Mouse (Mus musculus) intestine, embryonic 16.5 days (tissue): ENCODE data around the gene Pde4d. TPM values are rescaled to one million over a fixed set of nuclear protein-coding genes. Genes with fewer than 3 reads are reported as not detected.
A peak's percentile ranks its signal among the peaks of the same experiment; 100 is the strongest.

Experiments used
- ATAC-seq: fragments of 200-750 bp; cut with Nextera tagmentation; 2 replicates; pipeline ENCODE4 v1.8.0; 2017; ENCODE audit warnings: moderate TSS enrichment, moderate library complexity
- H3K27ac ChIP-seq: fragments of 300-500 bp; sonication (generic); 2 replicates; pipeline ENCODE4 v1.5.1; 2014; ENCODE audit warnings: mild to moderate bottlenecking, low read length
- H3K27me3 ChIP-seq: fragments of 300-500 bp; sonication (generic); replicated peaks from 2 replicates; pipeline ENCODE4 v1.6.1; 2014; ENCODE audit warnings: low read length, control low read depth, mixed read lengths; ENCODE audit not compliant: control insufficient read depth, insufficient read depth
- H3K36me3 ChIP-seq: fragments of 300-500 bp; sonication (generic); 2 replicates; pipeline ENCODE4 v1.6.1; 2014; ENCODE audit warnings: low read length, control low read depth; ENCODE audit not compliant: control insufficient read depth, insufficient read depth
- H3K4me1 ChIP-seq: fragments of 300-500 bp; sonication (generic); 2 replicates; pipeline ENCODE4 v1.6.1; 2014; ENCODE audit warnings: low read length, control low read depth, mixed read lengths; ENCODE audit not compliant: control insufficient read depth, insufficient read depth
- H3K4me2 ChIP-seq: fragments of 300-500 bp; sonication (generic); 2 replicates; pipeline ENCODE4 v1.6.1; 2014; ENCODE audit warnings: low read depth, low read length, control low read depth
- H3K4me3 ChIP-seq: fragments of 300-500 bp; sonication (generic); 2 replicates; pipeline ENCODE4 v1.5.1; 2014; ENCODE audit warnings: mild to moderate bottlenecking, low read length
- H3K9ac ChIP-seq: fragments of 300-500 bp; sonication (generic); 2 replicates; pipeline ENCODE4 v1.6.1; 2014; ENCODE audit warnings: low read depth, low read length
- H3K9me3 ChIP-seq: fragments of 300-500 bp; sonication (generic); 2 replicates; pipeline ENCODE4 v1.6.1; 2016; ENCODE audit warnings: low read length, control low read depth; ENCODE audit not compliant: control insufficient read depth
- WGBS: fragments of 180-500 bp; shearing (Covaris S2); extraction: QIAGEN DNeasy Blood & Tissue Kit; methylation state at CpG from one replicate; pipeline ENCODE4 v1.1.7; 2014; 5-methylcytosine and 5-hydroxymethylcytosine counted together
- polyA plus RNA-seq: library from polyadenylated mRNA; unstranded; fragments of >200 nt; fragmentation: Nextera tagmentation; extraction: Ambion mirVana; gene quantifications from 2 replicates; pipeline ENCODE4 v1.2.1, GENCODE M21; 2015

Pde4d gene
- polyA plus RNA-seq, 1 experiment from 2014 or later: 25.3 TPM

GRCm38 (mm10) chr13:108914626-108915025, 464.9 kb downstream of the Pde4d start:
- Histone ChIP-seq H3K4me3 (no peak overlapping the region), H3K27me3 (no peaks in the 10 kb centered on the region), H3K9me3 (no peaks in the 10 kb centered on the region), H3K4me2 (no peak overlapping the region), H3K27ac (no peak overlapping the region), H3K4me1 (no peaks in the 10 kb centered on the region), H3K9ac (no peak overlapping the region), H3K36me3 (no peaks in the 10 kb centered on the region)
- 61% methylated on average over 3 of the region's 3 CpGs for WGBS
- no peak for ATAC-seq

DNA sequence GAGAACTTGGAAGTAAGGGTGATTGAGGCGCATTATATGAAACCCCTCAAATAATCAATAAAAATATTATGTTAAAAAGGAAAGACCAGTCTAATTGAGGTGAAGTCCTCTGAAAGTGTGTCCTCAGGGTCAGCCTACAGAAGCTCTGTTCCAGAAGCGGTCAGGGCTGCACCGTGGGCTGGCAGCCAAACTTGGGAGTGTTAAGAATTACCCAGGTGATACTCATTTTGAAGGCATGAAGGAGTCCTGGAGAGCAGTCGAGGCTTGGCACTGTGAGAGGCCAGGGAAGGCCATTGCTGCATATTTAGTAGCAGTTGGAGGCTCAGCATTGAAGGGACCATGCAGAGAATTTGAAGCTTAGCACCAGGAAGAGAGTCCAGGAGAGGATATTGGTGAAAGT, 471.4 kb downstream of the Pde4d start:
- Histone ChIP-seq H3K4me3 (no peak overlapping the region), H3K4me2 (no peak overlapping the region), H3K27ac (no peak overlapping the region), H3K27me3 (no peaks in the 10 kb centered on the region), H3K36me3 (no peaks in the 10 kb centered on the region), H3K4me1 (no peaks in the 10 kb centered on the region), H3K9ac (no peak overlapping the region), H3K9me3 (no peaks in the 10 kb centered on the region)
- ATAC-seq: no peak
- 82% methylated on average over 4 of the region's 4 CpGs for WGBS

DNA sequence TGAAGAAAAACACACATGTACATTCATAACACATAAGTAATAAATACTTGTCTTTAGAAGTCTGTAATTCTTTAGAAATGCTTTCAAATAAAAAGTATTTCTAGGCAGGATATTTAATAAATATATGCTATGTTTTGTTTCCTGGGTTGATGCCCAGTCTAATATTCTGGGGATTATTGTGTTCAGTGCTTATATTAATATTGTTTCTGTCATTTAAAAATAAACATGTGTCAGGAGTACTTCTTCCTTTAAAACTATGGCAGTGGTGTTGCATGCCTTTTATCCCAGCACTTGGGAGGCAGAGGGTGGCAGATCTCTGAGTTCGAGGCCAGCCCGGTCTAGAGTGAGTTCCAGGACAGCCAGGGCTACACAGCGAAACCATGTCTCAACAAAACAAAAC, 485.1 kb downstream of the Pde4d start:
- 88% methylated on average over 3 of the region's 3 CpGs for WGBS
- ATAC-seq: no peak
- no peaks in the 10 kb centered on the region for H3K36me3 ChIP-seq
- H3K27me3 ChIP-seq: no peaks in the 10 kb centered on the region
- H3K9me3 ChIP-seq: no peaks in the 10 kb centered on the region
- H3K27ac ChIP-seq: no peak overlapping the region
- no peak overlapping the region for H3K4me2 ChIP-seq
- no peaks in the 10 kb centered on the region for H3K4me1 ChIP-seq
- no peak overlapping the region for H3K9ac ChIP-seq
- no peak overlapping the region for H3K4me3 ChIP-seq

DNA sequence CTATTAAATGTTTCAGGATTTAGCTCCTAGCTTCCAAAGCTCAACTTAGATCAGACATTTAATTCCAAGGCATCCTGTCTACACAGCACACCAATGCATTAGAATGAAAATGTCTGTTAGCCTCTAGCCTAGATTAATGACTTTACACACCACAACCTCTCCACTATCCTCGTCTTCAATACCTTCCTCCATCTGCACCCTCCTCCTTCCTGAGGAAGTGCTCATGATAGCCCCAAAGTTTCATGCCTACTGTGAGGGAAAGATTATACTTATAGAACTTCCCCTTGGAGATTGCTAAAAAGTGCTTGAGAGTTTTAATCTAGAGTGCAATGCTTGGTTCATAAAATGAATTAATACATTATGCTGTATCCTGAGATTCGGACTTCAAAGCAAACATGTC, 487.5 kb downstream of the Pde4d start:
- no peak overlapping the region for H3K4me3 ChIP-seq
- H3K27ac ChIP-seq: no peak overlapping the region
- H3K4me1 ChIP-seq: no peaks in the 10 kb centered on the region
- no peaks in the 10 kb centered on the region for H3K27me3 ChIP-seq
- no peak for ATAC-seq
- WGBS: 71% methylated on average over 2 of the region's 2 CpGs
- H3K36me3 ChIP-seq: no peaks in the 10 kb centered on the region
- no peak overlapping the region for H3K9ac ChIP-seq
- H3K4me2 ChIP-seq: no peak overlapping the region
- no peaks in the 10 kb centered on the region for H3K9me3 ChIP-seq

DNA sequence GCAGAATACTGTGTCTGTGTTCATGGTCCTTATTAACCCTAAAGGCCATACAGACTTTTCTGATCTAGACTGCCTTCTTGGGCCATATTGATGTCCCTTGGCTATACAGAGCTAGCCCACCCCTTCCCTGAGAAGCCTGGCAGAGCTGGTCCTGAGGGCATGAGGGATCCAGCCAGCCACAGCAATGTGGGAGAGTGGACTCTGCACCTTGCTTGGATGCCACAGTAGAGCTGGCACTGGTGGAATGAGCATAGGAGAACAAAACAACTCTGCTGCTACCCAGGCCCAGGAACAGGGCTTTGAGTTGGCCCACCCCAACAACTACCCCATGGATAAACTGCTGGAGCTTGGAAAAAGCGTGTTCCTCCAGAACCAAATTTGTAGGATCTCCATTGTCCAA, 503.2 kb downstream of the Pde4d start:
- H3K9me3 ChIP-seq: no peaks in the 10 kb centered on the region
- no peak for ATAC-seq
- no peaks in the 10 kb centered on the region for H3K4me1 ChIP-seq
- no peaks in the 10 kb centered on the region for H3K27me3 ChIP-seq
- H3K9ac ChIP-seq: no peak overlapping the region
- WGBS: 95% methylated on average over 1 of the region's 1 CpGs
- no peak overlapping the region for H3K27ac ChIP-seq
- no peak overlapping the region for H3K4me3 ChIP-seq
- no peak overlapping the region for H3K4me2 ChIP-seq
- H3K36me3 ChIP-seq: no peaks in the 10 kb centered on the region

- no peaks in the 10 kb centered on the region for H3K4me1 ChIP-seq
- no peak for ATAC-seq
- no peak overlapping the region for H3K4me2 ChIP-seq
- no peak overlapping the region for H3K4me3 ChIP-seq
- no peaks in the 10 kb centered on the region for H3K36me3 ChIP-seq
- no peaks in the 10 kb centered on the region for H3K9me3 ChIP-seq
- H3K27me3 ChIP-seq: no peaks in the 10 kb centered on the region
- H3K27ac ChIP-seq: no peak overlapping the region
- H3K9ac ChIP-seq: no peak overlapping the region
- 80% methylated on average over 4 of the region's 4 CpGs for WGBS
Observed at GRCm38 (mm10) chr13:108956059-108956458, 506.3 kb downstream of the Pde4d start.

DNA sequence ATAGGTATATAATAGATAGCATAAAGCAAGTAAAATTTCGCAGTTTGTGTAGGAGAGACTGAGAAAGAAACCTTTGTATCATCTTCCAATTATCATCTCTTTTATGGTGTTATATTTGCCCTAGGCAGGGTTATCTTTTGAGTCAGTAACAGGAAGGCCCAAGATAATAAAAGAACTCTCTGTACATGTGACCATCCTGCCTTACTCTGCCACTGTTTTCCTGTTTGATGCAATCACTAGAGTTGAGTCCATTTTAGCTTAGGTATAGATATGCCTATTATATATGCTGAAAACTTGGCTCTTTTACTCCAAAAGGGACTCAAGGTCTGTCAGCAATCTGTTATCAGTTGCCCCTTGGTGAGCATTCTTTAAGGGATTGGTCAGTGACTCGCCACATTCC, 514.3 kb downstream of the Pde4d start:
- H3K9me3 ChIP-seq: no peaks in the 10 kb centered on the region
- H3K27me3 ChIP-seq: no peaks in the 10 kb centered on the region
- H3K9ac ChIP-seq: no peak overlapping the region
- no peak overlapping the region for H3K27ac ChIP-seq
- WGBS: 73% methylated on average over 2 of the region's 2 CpGs
- H3K4me2 ChIP-seq: no peak overlapping the region
- ATAC-seq: peak; percentile 75
- no peak overlapping the region for H3K4me3 ChIP-seq
- no peaks in the 10 kb centered on the region for H3K36me3 ChIP-seq
- H3K4me1 ChIP-seq: no peaks in the 10 kb centered on the region

DNA sequence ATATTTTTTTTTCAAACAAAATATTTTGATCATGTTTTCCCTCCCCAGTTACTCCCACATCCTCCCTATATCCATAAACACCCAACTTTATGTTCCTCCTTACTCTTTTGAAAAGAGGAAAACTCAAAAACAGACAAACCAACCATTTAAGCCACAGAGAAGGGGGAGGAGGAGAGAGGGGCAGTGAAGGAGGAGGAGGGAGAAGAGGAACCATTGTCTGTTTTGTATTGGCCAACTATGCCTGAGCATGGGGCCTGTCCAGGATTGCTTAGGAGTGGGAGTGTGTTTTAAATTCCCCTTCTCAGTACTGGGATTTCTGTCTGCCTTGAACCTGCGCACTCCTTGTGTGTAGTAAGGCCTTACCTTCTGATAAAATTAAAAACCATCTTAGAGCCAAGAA, 531.4 kb downstream of the Pde4d start:
- no peaks in the 10 kb centered on the region for H3K36me3 ChIP-seq
- no peak for ATAC-seq
- WGBS: 91% methylated on average over 1 of the region's 1 CpGs
- no peak overlapping the region for H3K4me2 ChIP-seq
- no peak overlapping the region for H3K27ac ChIP-seq
- no peak overlapping the region for H3K4me3 ChIP-seq
- no peaks in the 10 kb centered on the region for H3K4me1 ChIP-seq
- H3K27me3 ChIP-seq: no peaks in the 10 kb centered on the region
- H3K9me3 ChIP-seq: no peaks in the 10 kb centered on the region
- no peak overlapping the region for H3K9ac ChIP-seq

DNA sequence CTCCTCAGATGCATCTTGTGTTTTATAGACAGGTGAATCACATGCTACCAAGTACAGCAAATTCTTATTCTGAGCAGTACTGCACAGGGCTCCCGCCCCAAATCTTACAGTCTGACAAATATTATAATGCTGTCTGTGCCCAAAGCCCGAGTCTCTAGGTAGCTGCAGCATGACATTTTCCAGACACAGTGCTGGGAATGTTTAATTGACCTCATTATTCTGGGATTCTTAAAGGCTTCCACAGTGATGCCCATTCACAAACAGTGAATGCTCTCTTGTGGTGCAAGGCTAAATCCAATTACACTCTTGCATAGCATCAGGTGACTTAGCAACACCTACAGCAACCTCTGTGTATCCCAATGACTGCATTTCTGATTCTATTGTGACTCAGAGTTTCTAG, 549.0 kb downstream of the Pde4d start:
- 61% methylated on average over 2 of the region's 2 CpGs for WGBS
- no peaks in the 10 kb centered on the region for H3K27me3 ChIP-seq
- H3K4me2 ChIP-seq: no peak overlapping the region
- no peaks in the 10 kb centered on the region for H3K9me3 ChIP-seq
- H3K4me1 ChIP-seq: no peaks in the 10 kb centered on the region
- H3K9ac ChIP-seq: no peak overlapping the region
- H3K4me3 ChIP-seq: no peak overlapping the region
- H3K36me3 ChIP-seq: no peaks in the 10 kb centered on the region
- H3K27ac ChIP-seq: no peak overlapping the region
- no peak for ATAC-seq

- Histone ChIP-seq H3K27ac (no peak overlapping the region), H3K27me3 (no peaks in the 10 kb centered on the region), H3K4me3 (no peak overlapping the region), H3K4me1 (no peaks in the 10 kb centered on the region), H3K4me2 (no peak overlapping the region), H3K9ac (no peak overlapping the region), H3K36me3 (no peaks in the 10 kb centered on the region), H3K9me3 (no peaks in the 10 kb centered on the region)
- ATAC-seq: no peak
- 39% methylated on average over 1 of the region's 1 CpGs for WGBS
Observed at GRCm38 (mm10) chr13:109024703-109025102, 575.0 kb downstream of the Pde4d start.
